Mouse (Mus musculus): Measurements from ENCODE around the gene Trim29.

- TF ChIP-seq CTCF (IDR thresholded peaks at IDR 0.05; ENCODE audit: insufficient read depth, low read length) (no peak), POLR2A (IDR thresholded peaks at IDR 0.05; ENCODE audit: borderline replicate concordance, extremely low read depth, low read depth, low read length) (no peak)
These were observed 41.5 kb upstream of the Trim29 start for GRCm38 (mm10) chr9:43269166-43269565.

Measured in lung, adult 2 months (tissue).